Mouse (Mus musculus) thymus, adult 2 months (tissue): ENCODE results near the gene Slc35d1.

Experiments used
- CTCF ChIP-seq: fragments of 200-500 bp; IDR thresholded peaks from 2 replicates; pipeline ENCODE4 v1.5.1; 2012; ENCODE audit warnings: mild to moderate bottlenecking, control low read depth, low read length, moderate library complexity, borderline replicate concordance; ENCODE audit not compliant: control insufficient read depth, poor library complexity, insufficient read depth; ENCODE audit errors: extremely low read depth
- POLR2A ChIP-seq: fragments of 200-500 bp; IDR thresholded peaks from 2 replicates; pipeline ENCODE4 v1.6.1; 2012; ENCODE audit warnings: mild to moderate bottlenecking, low read length, control low read depth, moderate library complexity; ENCODE audit not compliant: control insufficient read depth, poor library complexity, insufficient read depth; ENCODE audit errors: extremely low read depth

- TF ChIP-seq CTCF (no peak), POLR2A (no peak)
Measured at GRCm38 (mm10) chr4:103258817-103259216, 43.9 kb upstream of the Slc35d1 start.
